Mouse (Mus musculus) gastrocnemius, postnatal 4 days (tissue): ENCODE data around the gene Myo1e. TPM values are rescaled to one million over a fixed set of nuclear protein-coding genes. Genes with fewer than 3 reads are reported as not detected.
A peak's percentile ranks its signal among the peaks of the same experiment; 100 is the strongest.
"Not testable (repeated sequence)": the region's sequence is repeated elsewhere in the genome, so short reads cannot be mapped to it uniquely, and the experiment has no call there.

Source experiments
- DNase-seq, 2 experiments: peaks; one replicate each; pipeline ENCODE4 v3.0.0; 2021 to 2022; ENCODE audit warnings: low spot score in 2 of 2, mixed read lengths in 2 of 2
- total RNA-seq, 2 experiments: library from RNA; stranded (reverse); gene quantifications; 2 replicates each; pipeline ENCODE4 v1.2.3; 2021

Gene Myo1e
- total RNA-seq, 2 experiments from 2014 or later, result 27.9 to 34.7 TPM

DNA sequence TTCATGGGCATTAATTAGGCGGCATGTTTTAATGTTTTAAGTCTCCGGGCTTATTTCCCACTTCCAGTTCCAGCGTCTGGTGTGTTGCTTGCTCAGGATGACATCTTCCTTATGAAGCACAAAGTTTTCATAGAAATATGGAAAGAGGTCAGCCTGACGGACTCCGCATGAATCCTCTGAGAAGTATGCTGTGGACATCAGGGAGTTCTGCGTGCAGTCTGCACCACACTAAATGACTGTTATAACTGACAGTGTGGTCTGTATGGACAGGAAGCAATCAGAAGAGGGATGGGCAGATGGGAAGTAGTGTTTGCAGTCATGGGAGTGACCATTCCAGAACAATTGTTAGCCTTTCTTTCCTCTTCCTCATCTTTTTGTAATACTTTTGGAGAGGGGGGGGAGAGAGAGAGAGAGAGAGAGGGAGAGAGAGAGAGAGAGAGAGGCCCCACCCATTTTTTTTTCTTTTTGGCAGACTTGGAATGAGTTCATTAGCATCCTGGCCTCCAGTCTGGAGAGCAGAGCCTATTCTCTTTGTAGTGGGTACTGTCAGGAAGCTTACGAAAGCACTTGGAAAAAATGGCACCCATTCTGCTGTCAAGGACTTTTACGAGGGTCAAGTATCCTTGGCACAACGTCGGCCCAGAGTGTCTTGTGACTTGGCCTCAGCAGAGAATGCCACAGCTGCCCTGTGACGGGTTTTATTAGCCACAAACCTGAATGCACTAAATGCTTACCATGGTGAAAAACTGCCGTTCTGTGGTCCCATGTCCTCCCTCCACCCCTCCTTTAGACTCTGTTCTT lies 42.9 kb downstream of the Myo1e start:
- no peak for DNase-seq

DNA sequence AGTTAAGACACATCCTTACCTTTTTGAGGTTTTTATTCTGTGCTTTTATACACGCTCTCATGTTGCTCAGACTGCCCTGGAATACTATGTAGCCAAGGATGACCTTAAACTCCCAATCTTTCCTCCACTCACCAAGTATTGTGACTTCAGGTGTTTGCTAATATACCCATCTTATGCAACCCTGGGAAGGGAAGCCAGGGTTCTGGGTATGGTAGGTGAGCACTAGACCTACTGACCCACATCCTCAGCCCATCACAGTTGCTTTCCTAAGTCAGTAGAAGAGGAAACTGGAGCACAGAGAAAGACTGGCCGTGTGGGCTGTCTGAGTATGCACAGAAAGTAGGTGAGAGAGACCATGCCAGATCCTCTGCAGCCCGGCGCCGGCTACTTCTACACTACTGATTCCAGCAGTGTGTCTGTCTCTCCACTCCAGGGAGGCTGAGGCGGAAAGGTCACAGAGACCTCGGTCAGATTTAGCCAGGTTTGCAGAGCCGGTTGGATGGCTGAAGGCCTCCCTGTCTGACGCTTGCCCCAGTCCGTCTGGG lies 44.4 kb downstream of the Myo1e start:
- no peak for DNase-seq

DNA sequence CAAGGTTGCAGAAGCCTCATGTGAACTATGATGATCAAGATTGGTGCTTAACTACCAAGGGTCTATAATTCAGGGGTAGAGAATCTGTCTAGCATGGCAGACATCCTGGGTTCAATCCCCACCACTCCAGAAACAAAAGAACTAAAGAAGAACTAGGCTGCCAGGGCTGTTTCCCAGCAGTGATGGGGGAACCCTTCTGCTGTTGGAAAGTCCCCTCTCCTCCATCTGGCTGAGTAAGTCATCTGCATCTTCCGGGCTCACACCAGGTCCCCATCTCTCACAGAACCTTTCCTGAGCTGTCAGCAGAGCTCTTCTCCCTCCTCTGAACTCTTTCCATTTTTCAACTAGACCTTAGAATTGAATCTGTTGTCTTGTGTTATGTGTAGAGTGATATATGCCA lies 45.9 kb downstream of the Myo1e start:
- DNase-seq, result no peak

DNA sequence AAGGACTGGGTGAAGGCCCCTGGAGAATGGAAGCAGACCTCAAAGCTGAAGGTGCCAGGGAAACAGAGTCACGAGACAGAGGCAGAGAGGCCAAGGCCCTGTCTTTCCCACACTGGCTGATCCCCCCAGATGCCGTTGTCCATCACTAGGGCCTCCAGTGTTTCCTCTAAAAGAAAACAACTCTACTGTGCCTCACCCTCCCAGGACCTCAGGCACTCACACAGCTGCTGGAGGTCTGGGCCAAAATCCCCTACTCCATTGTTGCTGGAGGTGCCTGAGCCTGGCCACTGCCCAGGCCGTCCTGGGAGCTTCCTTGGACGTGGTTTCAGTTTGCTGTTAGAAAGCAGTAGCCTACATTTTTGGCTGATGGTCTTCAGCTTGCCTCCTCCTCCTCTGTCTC lies 47.9 kb downstream of the Myo1e start:
- DNase-seq, result peak in 1 of 2 experiments; percentile 60

DNA sequence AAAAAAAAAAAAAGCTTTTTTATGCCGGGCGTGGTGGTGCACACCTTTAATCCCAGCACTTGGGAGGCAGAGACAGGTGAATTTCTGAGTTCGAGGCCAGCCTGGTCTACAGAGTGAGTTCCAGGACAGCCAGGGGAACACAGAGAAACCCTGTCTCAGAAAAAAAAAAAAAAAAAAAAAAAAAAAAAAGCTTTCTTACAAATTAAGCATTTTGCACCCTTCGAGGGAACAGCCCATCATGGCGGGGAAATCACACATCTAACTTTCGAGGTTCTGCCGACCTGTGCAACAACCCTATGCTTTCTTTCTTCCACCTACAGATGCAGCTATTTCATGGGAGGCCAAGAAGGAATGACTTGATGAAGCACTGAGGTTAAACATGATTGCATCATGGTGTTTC lies 48.9 kb downstream of the Myo1e start:
- not testable (repeated sequence) for DNase-seq

DNA sequence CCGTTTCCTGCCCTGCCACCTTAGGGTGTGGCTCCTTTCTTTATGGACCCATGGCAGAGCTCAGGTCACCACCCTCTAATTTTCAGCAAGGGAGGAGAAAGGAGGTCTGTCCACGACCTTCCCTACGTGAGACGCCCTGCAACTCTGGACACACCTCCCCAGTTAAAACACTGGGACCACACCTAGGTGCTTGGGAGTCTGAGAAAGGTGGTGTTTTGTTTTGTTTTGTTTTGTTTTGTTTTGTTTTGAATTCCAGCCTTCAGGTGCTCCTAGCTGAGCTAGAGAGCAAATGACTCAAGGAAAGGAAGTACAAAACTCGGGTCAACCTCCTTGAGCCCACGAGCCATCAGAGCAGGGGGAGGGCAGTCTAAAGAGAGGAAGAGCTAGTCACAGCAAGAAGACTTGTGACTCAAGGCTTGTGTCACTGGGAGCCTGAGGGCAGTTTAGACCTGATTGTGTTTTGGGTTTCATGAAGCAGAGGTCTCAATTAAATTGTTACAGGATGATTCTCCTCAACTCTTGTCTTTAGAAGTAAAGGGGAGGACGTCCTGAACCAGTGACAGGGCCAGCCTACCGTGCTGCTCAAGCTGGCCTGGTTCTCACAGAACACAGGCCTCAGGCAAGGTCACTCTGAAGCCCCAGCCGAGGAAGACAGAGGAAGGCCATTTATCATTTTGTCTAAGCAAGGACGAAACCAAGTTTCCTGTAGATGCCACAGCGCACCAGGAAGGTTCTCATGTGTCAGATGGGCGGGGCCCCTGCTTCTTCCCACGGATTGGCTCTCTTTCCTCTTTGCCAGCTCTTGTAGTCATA lies 50.3 kb downstream of the Myo1e start:
- DNase-seq, result no peak

DNA sequence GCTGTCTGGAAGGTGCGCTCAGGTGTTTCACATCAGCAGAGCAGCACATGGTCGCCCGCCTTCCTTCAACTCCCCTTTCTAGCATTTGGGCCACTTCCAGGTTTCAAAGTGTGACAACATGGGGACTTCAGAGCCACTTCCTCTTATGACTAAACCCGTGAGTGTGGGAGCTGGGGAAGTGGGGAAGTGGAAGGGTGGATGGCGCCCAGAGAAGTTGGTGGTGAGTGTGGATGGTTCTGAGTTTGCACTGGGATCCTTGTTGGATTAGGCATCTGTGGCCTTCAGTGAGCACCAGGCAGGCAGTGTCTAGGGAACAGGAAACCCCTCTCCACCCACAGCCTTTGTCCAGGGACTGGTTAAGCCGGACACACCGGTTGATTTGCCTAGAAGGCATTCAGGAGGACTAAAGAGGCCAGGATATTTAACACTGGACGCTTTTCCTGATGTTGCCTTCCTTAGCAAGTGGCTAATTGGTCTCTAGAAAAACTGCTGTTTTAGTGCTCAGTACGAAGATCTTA lies 53.2 kb downstream of the Myo1e start:
- DNase-seq, result no peak

DNA sequence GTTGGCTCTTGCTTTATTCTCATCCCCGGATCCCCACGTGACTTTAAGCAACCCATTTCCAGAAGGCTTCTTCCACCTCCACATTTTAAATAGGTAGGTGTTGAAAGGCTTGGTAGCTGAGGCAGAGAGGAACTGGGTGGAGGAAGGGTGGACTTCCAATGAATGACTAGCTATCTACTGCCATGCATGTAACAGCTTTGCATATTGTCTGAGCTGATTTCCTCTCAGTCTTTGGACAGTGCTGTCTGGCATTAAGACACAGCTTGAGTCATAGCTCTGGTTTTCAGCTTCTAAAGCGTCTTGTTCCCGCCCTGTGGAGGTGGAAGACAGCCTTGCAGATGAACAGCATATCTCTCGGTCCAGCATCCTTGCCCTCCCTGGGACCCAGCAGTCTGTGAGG lies 54.5 kb downstream of the Myo1e start:
- DNase-seq, result no peak

DNA sequence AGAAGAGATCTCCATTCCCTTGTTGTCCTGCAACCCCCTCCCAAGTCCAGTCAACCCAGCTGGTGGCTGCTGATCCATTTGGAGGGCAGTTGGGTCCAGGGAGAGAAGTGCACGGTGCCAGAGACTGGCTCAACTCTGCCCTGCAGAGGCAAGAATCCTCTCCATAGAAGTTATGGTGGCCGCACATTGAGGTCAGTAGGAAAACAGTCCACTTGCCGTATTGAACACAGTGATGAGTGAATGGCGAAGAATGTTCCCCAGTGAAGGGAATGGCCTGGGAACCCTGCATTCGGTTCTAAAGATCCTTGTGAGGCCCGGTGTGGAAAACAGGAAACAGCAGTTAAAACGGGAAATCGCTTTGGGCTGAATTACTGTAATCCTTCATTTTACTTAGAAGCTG lies 56.0 kb downstream of the Myo1e start:
- no peak for DNase-seq

DNA sequence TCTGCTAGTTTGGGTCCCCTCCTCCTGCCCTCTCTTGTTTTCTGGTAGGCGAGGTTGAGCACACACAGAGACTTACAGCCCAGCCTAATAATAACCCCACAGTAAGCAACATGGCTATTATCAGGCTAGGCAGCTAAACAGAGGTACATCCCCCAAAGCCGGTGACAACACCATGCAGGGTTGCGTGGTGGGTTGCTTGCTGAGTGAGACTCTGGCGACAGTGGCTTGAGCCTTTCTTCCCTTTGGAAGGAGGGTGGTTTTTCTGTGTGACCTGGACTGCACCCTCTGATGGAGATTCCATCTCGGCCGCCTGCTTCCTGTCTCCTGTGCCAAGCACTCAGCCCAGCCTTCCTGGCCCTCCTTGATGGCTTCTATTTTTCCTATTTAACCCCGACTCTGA lies 56.6 kb downstream of the Myo1e start:
- DNase-seq, result peak; percentile 28 to 53

DNA sequence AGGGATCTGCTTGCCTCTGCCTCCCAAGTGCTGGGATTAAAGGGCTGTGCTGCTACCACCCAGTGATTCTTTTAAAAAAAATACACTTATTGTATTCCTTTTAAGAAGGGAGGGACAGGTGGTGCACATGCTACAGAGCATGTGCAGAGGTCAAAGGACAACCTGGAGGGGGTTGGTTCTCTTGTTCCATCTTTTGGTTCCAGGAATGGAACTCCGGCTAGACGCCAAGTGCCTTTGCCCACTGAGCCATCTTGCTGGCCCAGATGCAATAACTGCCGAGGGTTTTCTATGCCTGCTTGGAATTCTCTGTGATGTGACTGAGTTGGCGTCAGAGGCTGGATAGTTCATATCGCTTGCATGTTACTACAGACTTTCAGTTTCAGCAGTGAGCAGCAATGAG lies 58.4 kb downstream of the Myo1e start:
- DNase-seq, result no peak

DNA sequence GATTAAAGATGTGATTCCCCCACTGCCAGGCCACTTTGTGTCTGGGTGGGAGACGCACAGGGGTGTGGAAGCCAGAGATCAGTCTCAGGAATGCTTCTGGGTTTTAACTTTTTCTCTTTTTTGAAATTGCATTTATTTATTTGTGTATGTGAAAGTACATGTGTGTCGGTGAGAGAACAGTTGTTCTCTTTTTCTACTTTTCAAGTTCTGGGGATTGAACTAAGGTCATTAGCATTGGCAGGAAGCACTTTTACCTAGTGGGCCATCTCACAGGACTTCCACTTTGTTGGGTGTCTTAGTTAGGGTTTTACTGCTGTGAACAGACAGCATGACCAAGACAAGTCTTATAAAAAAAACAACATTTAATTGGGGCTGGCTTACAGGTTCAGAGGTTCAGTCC lies 59.0 kb downstream of the Myo1e start:
- DNase-seq, result no peak

DNA sequence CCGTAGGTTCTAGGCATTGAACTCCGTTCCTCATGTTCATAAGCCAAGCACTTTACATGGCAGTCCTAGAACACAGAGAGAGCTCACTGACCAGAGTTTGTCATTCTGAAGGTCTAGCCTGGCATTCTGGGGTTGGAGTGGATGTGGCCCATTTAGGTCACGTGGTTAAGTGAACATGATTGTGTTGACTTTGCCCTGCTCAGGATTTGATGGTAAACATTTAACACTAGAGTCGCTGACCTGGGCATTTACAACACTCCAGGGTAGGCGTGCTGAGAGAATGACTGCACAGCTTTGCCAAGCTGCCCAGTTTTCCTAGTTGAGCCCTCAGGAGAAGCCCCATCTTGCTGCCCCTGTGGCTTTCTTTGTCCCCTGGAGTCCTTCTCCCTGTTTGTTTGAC lies 60.0 kb downstream of the Myo1e start:
- DNase-seq, result no peak

DNA sequence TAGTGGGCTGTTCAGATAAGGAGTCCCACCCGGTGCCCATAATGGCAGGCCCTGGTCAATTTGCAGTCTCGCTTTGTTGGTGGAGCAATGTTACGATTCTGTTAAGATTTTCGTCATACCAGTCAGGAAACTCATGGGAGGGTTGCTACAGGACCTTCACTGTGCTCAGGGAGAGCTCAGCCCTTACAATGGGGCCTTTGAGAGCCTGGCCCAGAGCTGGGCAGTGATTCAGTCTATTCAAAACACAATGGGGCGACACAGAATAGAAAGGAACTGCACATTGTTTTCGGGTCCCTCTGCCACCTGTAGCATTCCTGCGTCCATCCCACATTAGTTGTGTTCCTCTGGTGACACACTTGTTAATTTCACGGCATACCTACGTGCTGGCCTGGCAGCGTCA lies 62.2 kb downstream of the Myo1e start:
- DNase-seq, result no peak

DNA sequence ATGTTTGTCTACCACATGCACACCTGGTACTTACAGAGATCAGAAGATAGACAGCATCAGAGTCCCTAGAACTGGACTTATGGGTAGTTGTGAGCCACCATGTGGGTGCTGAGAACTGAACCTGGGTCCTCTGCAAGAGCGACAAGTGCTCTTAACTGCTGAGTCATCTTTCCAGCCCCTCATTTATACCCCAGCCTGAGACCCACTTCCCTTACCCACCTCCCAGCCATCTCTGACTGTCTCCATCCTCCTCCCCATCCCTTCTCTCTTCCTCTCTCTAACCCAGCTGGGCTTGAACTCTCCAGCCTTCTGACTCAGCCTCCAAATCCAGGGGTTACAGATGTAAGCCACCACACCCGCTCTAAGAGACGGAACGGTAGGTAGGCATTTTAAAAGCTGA lies 63.3 kb downstream of the Myo1e start:
- no peak for DNase-seq

DNA sequence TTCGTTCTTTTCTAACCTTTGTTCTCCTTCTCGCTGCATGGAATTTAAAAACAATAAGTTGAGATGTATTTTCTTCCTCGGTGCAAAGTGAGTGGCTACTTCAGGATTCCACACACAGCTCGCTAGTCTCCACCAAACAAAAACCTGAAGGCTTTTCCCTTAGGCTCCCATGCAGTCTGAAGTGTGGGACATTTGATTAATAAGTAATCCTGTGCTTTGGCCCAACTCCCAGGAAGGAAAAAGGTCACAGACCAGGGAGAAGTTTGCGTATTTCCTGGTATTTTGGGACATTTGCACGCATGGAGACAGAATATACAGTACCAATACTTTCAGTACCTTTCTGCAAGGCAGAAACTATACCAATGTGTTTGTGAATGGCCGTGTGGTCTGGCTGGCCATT lies 64.0 kb downstream of the Myo1e start:
- DNase-seq, result no peak

DNA sequence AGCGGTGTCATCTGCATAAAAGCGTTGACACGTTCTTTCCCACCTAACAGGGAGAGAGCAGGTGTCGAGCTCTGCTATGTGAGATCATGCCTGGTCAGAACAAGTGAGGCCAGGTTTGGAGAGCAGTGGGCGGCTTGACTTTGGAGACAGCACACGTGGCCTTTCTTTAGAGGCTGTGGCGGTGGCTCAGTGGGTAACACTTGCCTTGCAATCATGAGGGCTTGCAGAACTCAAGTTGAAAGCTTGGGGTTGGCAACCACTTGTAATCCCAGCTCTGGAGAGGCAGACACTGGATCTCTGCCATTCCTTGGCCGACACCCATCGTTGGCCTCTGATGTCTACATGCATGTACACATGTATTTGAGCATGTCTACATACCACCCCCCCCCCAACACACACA lies 64.5 kb downstream of the Myo1e start:
- DNase-seq, result no peak

DNA sequence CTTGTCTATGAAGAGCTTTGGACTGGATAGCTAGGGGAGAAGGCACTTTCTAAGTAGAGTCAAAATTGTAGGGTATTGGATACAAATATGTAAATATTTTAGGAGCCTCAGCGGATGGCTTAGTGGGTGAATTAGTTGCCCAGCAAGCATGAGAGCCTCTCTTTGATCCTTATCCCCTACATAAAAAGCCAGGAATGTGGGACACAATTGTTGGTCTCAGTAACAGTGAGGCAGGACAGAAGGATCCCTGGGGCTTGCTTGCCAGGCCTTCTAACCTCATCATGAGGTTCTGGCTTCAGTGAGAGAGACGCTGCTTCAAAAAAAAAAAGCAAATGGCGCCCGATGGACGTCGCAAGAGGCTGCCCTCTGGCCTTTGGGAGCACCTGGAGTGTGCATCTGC lies 66.9 kb downstream of the Myo1e start:
- DNase-seq, result no peak

DNA sequence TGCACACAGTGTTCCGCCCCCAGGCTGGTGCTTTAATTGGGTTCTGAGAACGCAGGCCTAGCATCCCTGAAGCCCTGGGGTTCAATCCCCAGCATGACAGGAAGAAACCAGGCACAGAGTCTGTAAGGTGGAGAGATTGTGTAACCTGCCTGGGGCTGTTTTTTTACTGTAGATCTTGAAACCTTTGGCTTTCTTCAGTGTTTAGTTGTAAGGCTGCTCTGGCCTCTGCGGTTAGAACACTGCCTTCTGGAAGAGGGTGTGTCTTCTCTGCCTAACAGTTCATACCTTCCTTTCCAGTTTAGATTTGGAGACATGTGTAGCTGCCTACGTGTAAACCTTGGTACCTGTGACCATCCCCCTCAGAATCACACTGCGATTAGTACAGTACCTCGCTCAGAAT lies 67.3 kb downstream of the Myo1e start:
- DNase-seq, result no peak

DNA sequence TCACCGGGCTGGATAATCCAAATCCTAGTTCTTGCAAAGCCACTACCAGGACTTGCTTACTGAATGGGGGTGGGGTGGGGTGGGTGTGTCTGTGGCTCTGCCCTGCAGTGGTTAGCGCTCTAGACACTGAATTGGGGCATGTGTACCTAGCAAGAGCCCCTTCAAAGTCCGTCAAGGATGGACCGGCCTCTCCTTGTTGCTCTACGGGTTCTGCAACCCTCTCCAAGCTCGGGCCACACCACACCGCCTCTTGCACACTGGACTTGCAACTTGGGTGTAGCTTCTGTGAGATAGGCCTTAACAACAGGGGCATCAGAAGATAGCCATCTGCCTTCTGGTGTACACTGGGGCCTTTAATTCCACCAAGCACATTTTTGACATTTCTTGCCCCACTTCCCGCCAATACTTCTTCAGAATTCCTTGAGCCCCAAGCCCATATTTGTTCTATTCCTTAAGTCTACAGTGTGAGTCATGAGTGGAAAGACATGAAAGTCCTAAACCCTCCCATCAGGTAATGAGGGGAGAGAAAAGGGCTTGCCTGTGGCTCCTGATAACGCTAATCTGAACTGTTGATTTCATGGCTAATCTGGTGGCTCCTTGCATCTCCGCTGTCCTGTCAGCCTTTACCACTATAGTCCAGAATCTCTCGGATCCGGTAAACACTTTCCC lies 67.9 kb downstream of the Myo1e start:
- DNase-seq, result no peak

DNA sequence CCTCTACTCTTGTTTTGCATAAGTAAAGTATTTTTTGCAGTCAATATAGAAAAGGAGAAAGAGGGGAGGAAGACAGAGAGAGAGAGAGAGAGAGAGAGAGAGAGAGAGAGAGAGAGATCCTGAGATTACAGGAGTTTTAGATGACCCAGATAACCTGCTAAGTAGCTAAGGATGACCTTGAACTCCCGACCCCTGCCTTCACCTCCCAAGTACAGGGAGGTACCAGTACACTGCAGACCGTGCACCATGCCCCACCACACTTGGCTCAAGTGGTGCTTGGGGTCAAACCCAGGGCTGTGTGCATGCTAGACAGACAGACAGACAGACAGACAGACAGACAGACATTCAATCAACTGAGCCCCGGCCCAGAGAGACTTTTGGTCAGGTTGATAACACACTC lies 69.9 kb downstream of the Myo1e start:
- DNase-seq, result no peak

DNA sequence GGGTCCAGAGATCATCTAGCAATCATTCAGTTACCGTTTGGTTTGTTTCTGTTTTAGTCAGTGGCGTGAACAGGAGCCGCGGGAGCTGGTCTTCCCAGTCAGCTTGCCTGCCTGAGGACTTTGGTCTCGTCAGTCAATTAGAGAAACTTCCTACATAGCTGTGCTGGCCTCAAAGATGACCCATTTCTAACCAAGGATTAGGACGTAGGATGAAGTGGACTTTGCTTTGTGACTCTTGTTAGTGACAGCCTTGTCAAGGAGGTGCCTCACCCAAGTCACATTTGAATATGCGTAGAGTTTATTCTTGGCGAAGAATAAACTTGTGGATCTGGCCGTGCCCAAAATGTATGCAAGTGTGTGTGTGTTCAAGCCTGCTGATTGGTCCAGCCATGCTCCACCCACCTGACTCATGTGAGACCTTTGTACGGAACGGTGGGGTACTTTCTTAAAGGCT lies 70.4 kb downstream of the Myo1e start:
- no peak for DNase-seq
